In genomic region chr4:23510873-23511272, GRCm38 (mm10) we compare ENCODE assay signal across 25 mouse cellular contexts.
A peak's percentile ranks its signal among the peaks of the same experiment; 100 is the strongest.
DNase-seq lines count a peak whose midpoint lies in the region; ATAC-seq and TF ChIP-seq lines count a peak whose summit lies in the region.
"Had no signal": no experiment of that assay in that cellular context is flagged by ENCODE, and none has a peak within 500 bp of the region (broad histone marks: within the 10 kb centered on the region; RNA-seq: fewer than 3 reads in every experiment).

No protein-coding gene starts in this region.

- H3K36me3 ChIP-seq in forebrain, embryonic 11.5 days (ENCODE audit: control insufficient read depth, insufficient read depth, low read length): no peaks in the 10 kb centered on the region
- H3K36me3 ChIP-seq in forebrain, embryonic 10.5 days (replicated peaks): no peaks in the 10 kb centered on the region
- no peaks in the 10 kb centered on the region for H3K36me3 ChIP-seq in neural tube, embryonic 11.5 days (ENCODE audit: control insufficient read depth, insufficient read depth, low read length)
- H3K36me3 ChIP-seq in neural tube, embryonic 15.5 days: no peaks in the 10 kb centered on the region
- no peaks in the 10 kb centered on the region for H3K36me3 ChIP-seq in forebrain, postnatal 0 days (ENCODE audit: insufficient read depth)
- H3K36me3 ChIP-seq: embryonic facial prominence, embryonic 15.5 days; heart, embryonic 10.5 days; limb, embryonic 10.5 days; liver, embryonic 15.5 days; lung, embryonic 15.5 days; stomach, embryonic 15.5 days had no signal

- H3K27ac ChIP-seq in forebrain, embryonic 11.5 days (ENCODE audit: low read depth, low read length): no peak overlapping the region
- no peak overlapping the region for H3K27ac ChIP-seq in forebrain, embryonic 10.5 days
- H3K27ac ChIP-seq in neural tube, embryonic 11.5 days (ENCODE audit: low read depth, low read length): no peak overlapping the region
- no peak overlapping the region for H3K27ac ChIP-seq in neural tube, embryonic 15.5 days (replicated peaks)
- H3K27ac ChIP-seq in forebrain, postnatal 0 days (ENCODE audit: low read depth, low read length): no peak overlapping the region
- H3K27ac ChIP-seq: embryonic facial prominence, embryonic 15.5 days; heart, embryonic 10.5 days; limb, embryonic 10.5 days; liver, embryonic 15.5 days; lung, embryonic 15.5 days; stomach, embryonic 15.5 days had no signal

- H3K4me3 ChIP-seq in forebrain, embryonic 11.5 days (ENCODE audit: low read depth, low read length): no peak overlapping the region
- no peak overlapping the region for H3K4me3 ChIP-seq in forebrain, embryonic 10.5 days
- H3K4me3 ChIP-seq in neural tube, embryonic 11.5 days (ENCODE audit: low read depth, low read length): no peak overlapping the region
- H3K4me3 ChIP-seq in neural tube, embryonic 15.5 days (replicated peaks): no peak overlapping the region
- no peak overlapping the region for H3K4me3 ChIP-seq in forebrain, postnatal 0 days (ENCODE audit: low read depth, low read length)
- H3K4me3 ChIP-seq: embryonic facial prominence, embryonic 15.5 days; heart, embryonic 10.5 days; limb, embryonic 10.5 days; liver, embryonic 15.5 days; lung, embryonic 15.5 days; megakaryocyte, embryonic 14.5 days; stomach, embryonic 15.5 days had no signal

- H3K27me3 ChIP-seq in forebrain, embryonic 11.5 days (ENCODE audit: control insufficient read depth, insufficient read depth, low read length): no peaks in the 10 kb centered on the region
- H3K27me3 ChIP-seq in forebrain, embryonic 10.5 days (ENCODE audit: poor library complexity, severe bottlenecking): peaks cover 21% of the 10 kb centered on the region
- H3K27me3 ChIP-seq in neural tube, embryonic 11.5 days (ENCODE audit: control insufficient read depth, insufficient read depth, low read length): no peaks in the 10 kb centered on the region
- no peaks in the 10 kb centered on the region for H3K27me3 ChIP-seq in neural tube, embryonic 15.5 days (replicated peaks)
- H3K27me3 ChIP-seq in forebrain, postnatal 0 days (ENCODE audit: insufficient read depth, low read length): no peaks in the 10 kb centered on the region
- H3K27me3 ChIP-seq: embryonic facial prominence, embryonic 15.5 days; liver, embryonic 15.5 days; lung, embryonic 15.5 days; megakaryocyte, embryonic 14.5 days; stomach, embryonic 15.5 days had no signal

- peak; percentile 43; the same call in 1 of the 2 replicates for ATAC-seq in forebrain, embryonic 11.5 days (replicated peaks; ENCODE audit: low FRiP score)
- no peak for ATAC-seq in neural tube, embryonic 11.5 days (ENCODE audit: insufficient read depth, low FRiP score, low TSS enrichment)
- ATAC-seq in neural tube, embryonic 15.5 days (ENCODE audit: low FRiP score): no peak
- ATAC-seq in forebrain, postnatal 0 days: 0 out of 2 replicates have a peak, but pooled peaks have one; percentile 33
- ATAC-seq: CD4-positive, CD25-positive, alpha-beta regulatory T cell, adult 4 months had no signal

- TF ChIP-seq CTCF in forebrain, postnatal 0 days (IDR thresholded peaks at IDR 0.05; ENCODE audit: low read depth): no peak

- H3K9ac ChIP-seq in forebrain, embryonic 11.5 days (ENCODE audit: low read length): no peak overlapping the region
- H3K9ac ChIP-seq in neural tube, embryonic 11.5 days (ENCODE audit: low read length): no peak overlapping the region
- H3K9ac ChIP-seq in neural tube, embryonic 15.5 days (replicated peaks): no peak overlapping the region
- no peak overlapping the region for H3K9ac ChIP-seq in forebrain, postnatal 0 days
- H3K9ac ChIP-seq: embryonic facial prominence, embryonic 15.5 days; liver, embryonic 15.5 days; lung, embryonic 15.5 days; stomach, embryonic 15.5 days had no signal

- peak; percentile 51 for DNase-seq in forebrain, embryonic 11.5 days (ENCODE audit: low spot score)
- DNase-seq in forebrain, embryonic 10.5 days (ENCODE audit: extremely low spot score, low spot score): no peak
- DNase-seq in neural tube, embryonic 11.5 days (ENCODE audit: low spot score): peak; percentile 16
- DNase-seq in forebrain, postnatal 0 days: no peak
- no peak for DNase-seq in adrenal gland, adult 2 months
- no peak for DNase-seq in cerebellum, adult 9-10 months
- DNase-seq: cerebellum, adult 11-12 months; cerebellum, postnatal 14 days; gastrocnemius, postnatal 10 days; heart, postnatal 4 days; kidney, adult 8-10 months; kidney, postnatal 10 days; liver; lung, postnatal 36 days; right cerebral cortex, adult 18-20 months; thymus, postnatal 4 days had no signal

- WGBS in forebrain, embryonic 11.5 days: 19% methylated on average over 4 of the region's 4 CpGs
- WGBS in forebrain, embryonic 10.5 days: 42% methylated on average over 4 of the region's 4 CpGs
- 40% methylated on average over 4 of the region's 4 CpGs for WGBS in neural tube, embryonic 11.5 days
- 31% methylated on average over 4 of the region's 4 CpGs for WGBS in neural tube, embryonic 15.5 days
- 21% methylated on average over 4 of the region's 4 CpGs for WGBS in forebrain, postnatal 0 days

- peaks cover 9% of the 10 kb centered on the region for H3K4me1 ChIP-seq in forebrain, embryonic 11.5 days (replicated peaks; ENCODE audit: control insufficient read depth, insufficient read depth, low read length)
- peaks cover 30% of the 10 kb centered on the region for H3K4me1 ChIP-seq in forebrain, embryonic 10.5 days
- peaks cover 4% of the 10 kb centered on the region for H3K4me1 ChIP-seq in neural tube, embryonic 11.5 days (ENCODE audit: control insufficient read depth, insufficient read depth, low read length)
- H3K4me1 ChIP-seq in neural tube, embryonic 15.5 days: peaks cover 4% of the 10 kb centered on the region; the same call in 1 of the 2 replicates
- H3K4me1 ChIP-seq in forebrain, postnatal 0 days (ENCODE audit: insufficient read depth): peaks cover 4% of the 10 kb centered on the region; the same call in 1 of the 2 replicates
- H3K4me1 ChIP-seq: embryonic facial prominence, embryonic 15.5 days; heart, embryonic 10.5 days; liver, embryonic 15.5 days; lung, embryonic 15.5 days; megakaryocyte, embryonic 14.5 days; stomach, embryonic 15.5 days had no signal

- no peak overlapping the region for H3K4me2 ChIP-seq in forebrain, embryonic 11.5 days (ENCODE audit: low read depth, low read length, severe bottlenecking)
- no peak overlapping the region for H3K4me2 ChIP-seq in neural tube, embryonic 11.5 days (ENCODE audit: low read depth)
- H3K4me2 ChIP-seq in neural tube, embryonic 15.5 days: no peak overlapping the region
- no peak overlapping the region for H3K4me2 ChIP-seq in forebrain, postnatal 0 days (ENCODE audit: low read depth)
- H3K4me2 ChIP-seq: embryonic facial prominence, embryonic 15.5 days; liver, embryonic 15.5 days; lung, embryonic 15.5 days; stomach, embryonic 15.5 days had no signal

- H3K9me3 ChIP-seq in forebrain, embryonic 11.5 days (ENCODE audit: control insufficient read depth, low read length): no peaks in the 10 kb centered on the region
- no peaks in the 10 kb centered on the region for H3K9me3 ChIP-seq in forebrain, embryonic 10.5 days
- H3K9me3 ChIP-seq in neural tube, embryonic 11.5 days (ENCODE audit: control insufficient read depth, low read length): no peaks in the 10 kb centered on the region
- H3K9me3 ChIP-seq in neural tube, embryonic 15.5 days (replicated peaks): no peaks in the 10 kb centered on the region
- H3K9me3 ChIP-seq in forebrain, postnatal 0 days (ENCODE audit: low read length): no peaks in the 10 kb centered on the region
- H3K9me3 ChIP-seq: embryonic facial prominence, embryonic 15.5 days; heart, embryonic 10.5 days; limb, embryonic 10.5 days; liver, embryonic 15.5 days; lung, embryonic 15.5 days; stomach, embryonic 15.5 days had no signal

Comparison
In these comparisons a context has a peak if more than half of its experiments do, and no peak if none do; other contexts are left out.
1. DNase-seq: peak in forebrain, embryonic 11.5 days (single experiment) and neural tube, embryonic 11.5 days (single experiment); none in forebrain, embryonic 10.5 days (single experiment), forebrain, postnatal 0 days (single experiment), adrenal gland, adult 2 months (single experiment) and cerebellum, adult 9-10 months (single experiment).
2. ATAC-seq: peak in forebrain, embryonic 11.5 days (single experiment) and forebrain, postnatal 0 days (single experiment); none in neural tube, embryonic 11.5 days (single experiment) and neural tube, embryonic 15.5 days (single experiment).